16 mouse cellular contexts compared by ENCODE assay signal in the genomic region with DNA sequence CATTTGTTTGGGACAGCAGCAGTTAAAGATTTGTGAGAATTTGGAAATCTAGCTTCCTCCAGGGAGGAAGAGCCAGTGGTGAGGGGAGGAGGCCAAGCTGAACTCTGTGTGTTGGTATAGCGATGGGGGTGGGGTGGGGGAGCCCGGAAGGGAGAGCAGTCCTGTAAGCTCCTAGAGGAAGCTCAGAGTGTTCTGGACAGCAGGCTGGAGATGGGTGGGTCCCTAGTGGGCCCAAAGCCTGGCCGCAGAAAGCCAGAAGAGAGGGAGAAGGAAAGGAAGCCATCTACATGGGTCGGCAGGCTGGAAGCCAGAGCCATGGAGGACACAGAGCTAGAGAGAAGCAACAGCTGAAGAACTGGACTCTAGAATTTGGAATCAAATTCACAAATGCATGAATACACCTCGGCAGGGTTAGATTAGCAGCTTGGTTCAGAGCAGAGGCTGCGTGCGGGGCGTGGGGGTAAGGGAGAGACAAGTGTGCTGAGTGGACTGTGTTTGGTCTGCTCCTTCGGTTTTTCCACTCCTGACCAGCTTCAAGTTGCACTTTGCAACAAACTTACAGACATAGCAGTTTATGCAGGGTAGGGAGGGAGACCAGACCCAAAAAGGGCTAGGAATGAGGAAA. TPM values are rescaled to one million over a fixed set of nuclear protein-coding genes. Genes with fewer than 3 reads are reported as not detected.
DNase-seq lines count a peak whose midpoint lies in the region; ATAC-seq lines count a peak whose summit lies in the region.
"Had no signal": no experiment of that assay in that cellular context is flagged by ENCODE, and none has a peak within 500 bp of the region (broad histone marks: within the 10 kb centered on the region; RNA-seq: fewer than 3 reads in every experiment).

No protein-coding gene starts in this region.

- peak; percentile 8 to 17 for DNase-seq in heart, postnatal 10 days
- DNase-seq in heart, adult 8-10 months (ENCODE audit: low spot score) = no peak
- peak; percentile 43 for DNase-seq in testis, postnatal 10 days (ENCODE audit: low spot score)
- no peak for DNase-seq in testis, postnatal 14 days (ENCODE audit: low spot score)
- no peak for DNase-seq in ovary, adult 18-20 months (ENCODE audit: low spot score)
- DNase-seq in spleen, postnatal 10 days (ENCODE audit: low spot score in 2 of 2) = no peak
- DNase-seq: adrenal gland, adult 8-10 months had no signal

- H3K27me3 ChIP-seq in liver, embryonic 16.5 days (ENCODE audit: control insufficient read depth, insufficient read depth, low read depth, low read length) = no peaks in the 10 kb centered on the region
- H3K27me3 ChIP-seq: CH12.LX; neural tube, embryonic 13.5 days had no signal

- H3K9ac ChIP-seq in liver, embryonic 16.5 days (ENCODE audit: low read depth, low read length) = no peak overlapping the region; the same call in 1 of the 2 replicates
- H3K9ac ChIP-seq: neural tube, embryonic 13.5 days had no signal

- no peaks in the 10 kb centered on the region for H3K36me3 ChIP-seq in liver, embryonic 16.5 days (ENCODE audit: control insufficient read depth, insufficient read depth)
- H3K36me3 ChIP-seq: neural tube, embryonic 13.5 days had no signal

- no peaks in the 10 kb centered on the region for H3K9me3 ChIP-seq in liver, embryonic 16.5 days (replicated peaks; ENCODE audit: control insufficient read depth, low read length)
- H3K9me3 ChIP-seq: neural tube, embryonic 13.5 days had no signal

- peak overlapping the region; percentile 24 for H3K4me2 ChIP-seq in liver, embryonic 16.5 days (ENCODE audit: low read depth, low read length)
- H3K4me2 ChIP-seq: neural tube, embryonic 13.5 days had no signal

- 48% methylated on average over 9 of the region's 9 CpGs for WGBS in liver, embryonic 16.5 days (ENCODE audit: insufficient replicate concordance)

- peak overlapping the region; percentile 73 for H3K27ac ChIP-seq in liver, embryonic 16.5 days (ENCODE audit: low read length)
- H3K27ac ChIP-seq: neural tube, embryonic 13.5 days had no signal

- ATAC-seq in liver, embryonic 16.5 days (ENCODE audit: low read depth) = peak; percentile 71
- ATAC-seq: midbrain, embryonic 16.5 days; Patski had no signal

- intact Hi-C loops in heart, postnatal 10 days (cut with DNase I) = no loop called here

- H3K4me1 ChIP-seq in liver, embryonic 16.5 days (ENCODE audit: control insufficient read depth, low read depth, low read length) = no peaks in the 10 kb centered on the region; the same call in 1 of the 2 replicates
- H3K4me1 ChIP-seq: neural tube, embryonic 13.5 days had no signal

- H3K4me3 ChIP-seq in liver, embryonic 16.5 days (ENCODE audit: low read depth, low read length) = peak overlapping the region; percentile 7
- H3K4me3 ChIP-seq: neural tube, embryonic 13.5 days had no signal

RNA-seq across cellular contexts. Expression of gene Slc17a1, which starts 1.4 kb away (rescaled TPM):
- not detected for total RNA-seq in heart, postnatal 10 days (2021)
- total RNA-seq in heart, adult 8-10 months (2022) = not detected
- polyA plus RNA-seq in liver, embryonic 16.5 days (2015; fragmentation: Nextera tagmentation; extraction: Ambion mirVana) = 0.17 and 0.39 TPM in 2 replicates
- total RNA-seq: adrenal gland, adult 8-10 months; CH12.LX; heart, postnatal 36 days had no signal
- polyA plus RNA-seq: cortical plate, adult 2 months; frontal cortex, adult 2 months; midbrain, embryonic 16.5 days; neural tube, embryonic 13.5 days; urinary bladder, adult 2 months had no signal

RNA-seq across cellular contexts. Expression of gene Slc17a3, which starts 27.0 kb away (rescaled TPM):
- total RNA-seq in heart, postnatal 10 days (2021) = not detected
- total RNA-seq in heart, adult 8-10 months (2022) = not detected
- 7.9 and 9.2 TPM in 2 replicates for polyA plus RNA-seq in liver, embryonic 16.5 days (2015; fragmentation: Nextera tagmentation; extraction: Ambion mirVana)
- total RNA-seq: CH12.LX; heart, postnatal 36 days had no signal
- polyA plus RNA-seq: cortical plate, adult 2 months; frontal cortex, adult 2 months; midbrain, embryonic 16.5 days; neural tube, embryonic 13.5 days; urinary bladder, adult 2 months had no signal

RNA-seq across cellular contexts. Expression of gene Slc17a4, which starts 48.6 kb away (rescaled TPM):
- not detected for total RNA-seq in heart, postnatal 10 days (2021)
- not detected for total RNA-seq in heart, adult 8-10 months (2022)
- polyA plus RNA-seq in liver, embryonic 16.5 days (2015; fragmentation: Nextera tagmentation; extraction: Ambion mirVana) = 0.34 and 0.40 TPM in 2 replicates
- total RNA-seq: heart, postnatal 36 days had no signal
- polyA plus RNA-seq: cortical plate, adult 2 months; frontal cortex, adult 2 months; midbrain, embryonic 16.5 days had no signal

RNA-seq across cellular contexts. Expression of gene Slc17a2, which starts 59.4 kb away (rescaled TPM):
- total RNA-seq in heart, postnatal 10 days (2021) = not detected
- total RNA-seq in heart, adult 8-10 months (2022) = not detected
- polyA plus RNA-seq in liver, embryonic 16.5 days (2015; fragmentation: Nextera tagmentation; extraction: Ambion mirVana) = 1.5 and 1.8 TPM in 2 replicates
- total RNA-seq: CH12.LX; heart, postnatal 36 days had no signal
- polyA plus RNA-seq: cortical plate, adult 2 months; midbrain, embryonic 16.5 days; neural tube, embryonic 13.5 days; Patski; urinary bladder, adult 2 months had no signal

Comparison
In these comparisons a context has a peak if more than half of its experiments do, and no peak if none do; other contexts are left out.
1. DNase-seq: peak in heart, postnatal 10 days (2 of 2) and testis, postnatal 10 days (single experiment); none in heart, adult 8-10 months (single experiment), testis, postnatal 14 days (single experiment), ovary, adult 18-20 months (single experiment) and spleen, postnatal 10 days (0 of 2).